Mouse (Mus musculus) forebrain, embryonic 10.5 days (tissue): ENCODE measurements at regions not wholly inside any gene's neighbourhood (a gene's known extent, or its start where the extent isn't known, plus 50 kb on each side); places are given as distances from the start of the nearest gene placed in this dataset.

Source experiments
- DNase-seq: peaks from one replicate; pipeline ENCODE4 v3.0.0-alpha.2; 2017; ENCODE audit warnings: low spot score; ENCODE audit errors: extremely low spot score
- H3K27ac ChIP-seq: fragments of 300-500 bp; sonication (generic); 2 replicates; pipeline ENCODE4 v1.5.1; 2016; ENCODE audit warnings: mild to moderate bottlenecking
- H3K27me3 ChIP-seq: fragments of 300-500 bp; sonication (generic); 2 replicates; pipeline ENCODE4 v1.6.1; 2016; ENCODE audit warnings: mild to moderate bottlenecking; ENCODE audit not compliant: poor library complexity, severe bottlenecking
- H3K36me3 ChIP-seq: fragments of 300-500 bp; sonication (generic); replicated peaks from 2 replicates; pipeline ENCODE4 v1.6.1; 2016; ENCODE audit warnings: mild to moderate bottlenecking, moderate library complexity
- H3K4me1 ChIP-seq: fragments of 300-500 bp; sonication (generic); 2 replicates; pipeline ENCODE4 v1.6.1; 2016
- H3K4me3 ChIP-seq: fragments of 300-500 bp; sonication (generic); 2 replicates; pipeline ENCODE4 v1.5.1; 2016; ENCODE audit warnings: mild to moderate bottlenecking, moderate library complexity
- H3K9me3 ChIP-seq: fragments of 300-500 bp; sonication (generic); 2 replicates; pipeline ENCODE4 v1.6.1; 2016; ENCODE audit warnings: mild to moderate bottlenecking, moderate library complexity
- WGBS: fragments of 180-500 bp; shearing (Covaris S2); methylation state at CpG from one replicate; pipeline ENCODE4 v1.1.7; 2016; 5-methylcytosine and 5-hydroxymethylcytosine counted together

- Histone ChIP-seq H3K27ac (no peak overlapping the region), H3K27me3 (no peaks in the 10 kb centered on the region), H3K4me3 (no peak overlapping the region), H3K4me1 (no peaks in the 10 kb centered on the region), H3K9me3 (no peaks in the 10 kb centered on the region), H3K36me3 (no peaks in the 10 kb centered on the region)
- 83% methylated on average over 10 of the region's 16 CpGs for WGBS
- DNase-seq = no peak
These were observed 52.7 kb upstream of the Trpc4 start for GRCm38 (mm10) chr3:54103098-54103497.

GRCm38 (mm10) chr3:54083634-54084033 lies 72.2 kb upstream of the Trpc4 start:
- 61% methylated on average over 6 of the region's 6 CpGs for WGBS
- H3K27ac ChIP-seq = no peak overlapping the region
- no peak overlapping the region for H3K4me3 ChIP-seq
- no peaks in the 10 kb centered on the region for H3K4me1 ChIP-seq
- H3K27me3 ChIP-seq = no peaks in the 10 kb centered on the region
- DNase-seq = no peak
- no peaks in the 10 kb centered on the region for H3K36me3 ChIP-seq
- H3K9me3 ChIP-seq = no peaks in the 10 kb centered on the region

GRCm38 (mm10) chr3:54076461-54076860 lies 79.4 kb upstream of the Trpc4 start:
- no peaks in the 10 kb centered on the region for H3K9me3 ChIP-seq
- H3K4me3 ChIP-seq = no peak overlapping the region
- H3K4me1 ChIP-seq = no peaks in the 10 kb centered on the region
- WGBS = 86% methylated on average over 5 of the region's 5 CpGs
- no peaks in the 10 kb centered on the region for H3K36me3 ChIP-seq
- H3K27ac ChIP-seq = no peak overlapping the region
- H3K27me3 ChIP-seq = no peaks in the 10 kb centered on the region
- DNase-seq = no peak

GRCm38 (mm10) chr3:54060653-54061052 lies 95.2 kb upstream of the Trpc4 start:
- no peaks in the 10 kb centered on the region for H3K27me3 ChIP-seq
- H3K9me3 ChIP-seq = no peaks in the 10 kb centered on the region
- no peaks in the 10 kb centered on the region for H3K36me3 ChIP-seq
- no peak overlapping the region for H3K27ac ChIP-seq
- no peaks in the 10 kb centered on the region for H3K4me1 ChIP-seq
- no peak for DNase-seq
- H3K4me3 ChIP-seq = no peak overlapping the region
- 77% methylated on average over 1 of the region's 1 CpGs for WGBS

GRCm38 (mm10) chr3:54054376-54054775 lies 101.5 kb upstream of the Trpc4 start:
- no peak for DNase-seq

GRCm38 (mm10) chr3:54049370-54049769 lies 106.5 kb upstream of the Trpc4 start:
- WGBS = 64% methylated on average over 2 of the region's 2 CpGs
- H3K27ac ChIP-seq = no peak overlapping the region
- H3K27me3 ChIP-seq = no peaks in the 10 kb centered on the region
- H3K4me3 ChIP-seq = no peak overlapping the region
- H3K4me1 ChIP-seq = no peaks in the 10 kb centered on the region
- H3K9me3 ChIP-seq = no peaks in the 10 kb centered on the region
- H3K36me3 ChIP-seq = no peaks in the 10 kb centered on the region
- no peak for DNase-seq

More at GRCm38 (mm10) chr3:54054376-54054775, 101.5 kb upstream of the Trpc4 start:
- Histone ChIP-seq H3K9me3 (no peaks in the 10 kb centered on the region), H3K27ac (no peak overlapping the region), H3K27me3 (no peaks in the 10 kb centered on the region), H3K4me3 (no peak overlapping the region), H3K4me1 (no peaks in the 10 kb centered on the region), H3K36me3 (no peaks in the 10 kb centered on the region)
- 89% methylated on average over 7 of the region's 7 CpGs for WGBS

GRCm38 (mm10) chr3:54048091-54048670 lies 107.7 kb upstream of the Trpc4 start:
- WGBS = 74% methylated on average over 3 of the region's 3 CpGs
- no peaks in the 10 kb centered on the region for H3K36me3 ChIP-seq
- no peak overlapping the region for H3K27ac ChIP-seq
- no peaks in the 10 kb centered on the region for H3K9me3 ChIP-seq
- no peak for DNase-seq
- no peak overlapping the region for H3K4me3 ChIP-seq
- no peaks in the 10 kb centered on the region for H3K27me3 ChIP-seq
- no peaks in the 10 kb centered on the region for H3K4me1 ChIP-seq

- H3K27ac ChIP-seq = no peak overlapping the region
- H3K9me3 ChIP-seq = no peaks in the 10 kb centered on the region
- no peaks in the 10 kb centered on the region for H3K36me3 ChIP-seq
- peaks cover 4% of the 10 kb centered on the region for H3K27me3 ChIP-seq
- no peaks in the 10 kb centered on the region for H3K4me1 ChIP-seq
- 82% methylated on average over 4 of the region's 4 CpGs for WGBS
- no peak overlapping the region for H3K4me3 ChIP-seq
- no peak for DNase-seq
These were observed 128.5 kb upstream of the Trpc4 start for GRCm38 (mm10) chr3:54027365-54027764.

GRCm38 (mm10) chr3:54020196-54020595 lies 135.6 kb upstream of the Trpc4 start:
- Histone ChIP-seq H3K4me1 (peaks cover 41% of the 10 kb centered on the region), H3K27me3 (peaks cover 32% of the 10 kb centered on the region), H3K36me3 (no peaks in the 10 kb centered on the region), H3K9me3 (no peaks in the 10 kb centered on the region), H3K27ac (no peak overlapping the region), H3K4me3 (no peak overlapping the region)
- DNase-seq = no peak
- 39% methylated on average over 4 of the region's 4 CpGs for WGBS

GRCm38 (mm10) chr3:54017943-54018649 lies 137.7 kb upstream of the Trpc4 start:
- H3K27me3 ChIP-seq = peaks cover 37% of the 10 kb centered on the region
- 0 out of 2 replicates have a peak overlapping the region, but pooled peaks have one; percentile 40 for H3K27ac ChIP-seq
- no peak overlapping the region for H3K4me3 ChIP-seq
- 15% methylated on average over 4 of the region's 4 CpGs for WGBS
- H3K9me3 ChIP-seq = no peaks in the 10 kb centered on the region
- DNase-seq = peak; percentile 34
- peaks cover 41% of the 10 kb centered on the region for H3K4me1 ChIP-seq
- H3K36me3 ChIP-seq = no peaks in the 10 kb centered on the region

- 52% methylated on average over 5 of the region's 5 CpGs for WGBS
- H3K4me1 ChIP-seq = peaks cover 41% of the 10 kb centered on the region
- DNase-seq = no peak
These were observed 139.0 kb upstream of the Trpc4 start for GRCm38 (mm10) chr3:54016877-54017276.

GRCm38 (mm10) chr3:54011016-54011415 lies 144.8 kb upstream of the Trpc4 start:
- 95% methylated on average over 2 of the region's 2 CpGs for WGBS
- no peak overlapping the region for H3K27ac ChIP-seq
- no peaks in the 10 kb centered on the region for H3K9me3 ChIP-seq
- H3K4me1 ChIP-seq = no peaks in the 10 kb centered on the region
- H3K36me3 ChIP-seq = no peaks in the 10 kb centered on the region
- no peak for DNase-seq
- H3K27me3 ChIP-seq = peaks cover 5% of the 10 kb centered on the region; the same call in 1 of the 2 replicates
- no peak overlapping the region for H3K4me3 ChIP-seq

More at GRCm38 (mm10) chr3:54016877-54017276, 139.0 kb upstream of the Trpc4 start:
- H3K27me3 ChIP-seq = peaks cover 27% of the 10 kb centered on the region
- H3K9me3 ChIP-seq = no peaks in the 10 kb centered on the region
- no peak overlapping the region for H3K27ac ChIP-seq
- H3K4me3 ChIP-seq = no peak overlapping the region
- no peaks in the 10 kb centered on the region for H3K36me3 ChIP-seq

- no peak overlapping the region for H3K27ac ChIP-seq
- H3K4me3 ChIP-seq = no peak overlapping the region
- 86% methylated on average over 4 of the region's 4 CpGs for WGBS
- no peaks in the 10 kb centered on the region for H3K9me3 ChIP-seq
- no peaks in the 10 kb centered on the region for H3K27me3 ChIP-seq
- no peak for DNase-seq
- H3K4me1 ChIP-seq = no peaks in the 10 kb centered on the region
- H3K36me3 ChIP-seq = no peaks in the 10 kb centered on the region
These were observed 129.4 kb upstream of the Ufm1 start for GRCm38 (mm10) chr3:53992993-53993392.
